26 mouse cellular contexts compared by ENCODE assay signal in the genomic region with DNA sequence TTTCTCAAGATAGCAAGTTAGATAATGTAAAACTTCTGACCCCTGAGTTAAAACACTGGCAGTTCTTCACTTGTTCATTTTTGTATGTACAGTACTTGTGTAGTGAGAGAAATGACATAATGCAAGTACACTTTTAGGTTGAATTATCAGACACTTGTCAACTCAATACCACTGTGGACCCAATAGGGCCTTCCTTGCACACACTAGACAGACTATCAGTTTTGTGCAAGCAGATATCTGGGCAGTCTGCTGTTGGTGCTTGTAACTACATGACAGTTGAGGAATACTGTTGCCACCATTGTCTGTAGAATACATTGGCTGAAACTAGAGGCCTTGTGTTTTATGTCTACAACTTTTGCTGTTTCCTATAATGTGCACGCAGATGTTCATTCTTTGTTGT. TPM values are rescaled to one million over a fixed set of nuclear protein-coding genes. Genes with fewer than 3 reads are reported as not detected.
"Had no signal": no experiment of that assay in that cellular context is flagged by ENCODE, and none has a peak within 500 bp of the region (broad histone marks: within the 10 kb centered on the region; RNA-seq: fewer than 3 reads in every experiment).

No protein-coding gene starts in this region.

- H3K4me1 ChIP-seq: heart, embryonic 10.5 days; heart, embryonic 12.5 days; hindbrain, embryonic 10.5 days; intestine, embryonic 15.5 days; limb, embryonic 10.5 days; limb, embryonic 12.5 days had no signal

- H3K9me3 ChIP-seq: heart, embryonic 10.5 days; heart, embryonic 12.5 days; hindbrain, embryonic 10.5 days; hindbrain, embryonic 12.5 days; intestine, embryonic 15.5 days; limb, embryonic 10.5 days; limb, embryonic 12.5 days had no signal

- H3K27ac ChIP-seq: heart, embryonic 10.5 days; hindbrain, embryonic 10.5 days; hindbrain, embryonic 12.5 days; hindbrain, embryonic 14.5 days; intestine, embryonic 15.5 days; layer of hippocampus, adult 2 months; left cerebral cortex, adult 2 months; limb, embryonic 10.5 days; limb, embryonic 12.5 days had no signal

- ATAC-seq: forebrain, embryonic 16.5 days; hindbrain, embryonic 16.5 days; inflammation-experienced regulatory T-cells, adult 6 months; intestine, embryonic 15.5 days; intestine, postnatal 0 days had no signal

- H3K9ac ChIP-seq: heart, embryonic 12.5 days; hindbrain, embryonic 12.5 days; hindbrain, embryonic 14.5 days; intestine, embryonic 15.5 days; limb, embryonic 12.5 days had no signal

- DNase-seq: gastrocnemius, postnatal 25 days; heart, adult 18-20 months; heart, postnatal 10 days; heart, postnatal 4 days; kidney, adult 18-20 months; kidney, adult 8-10 months; kidney, postnatal 10 days; kidney, postnatal 25 days; kidney, postnatal 4 days had no signal

- H3K4me2 ChIP-seq: heart, embryonic 12.5 days; hindbrain, embryonic 12.5 days; hindbrain, embryonic 14.5 days; intestine, embryonic 15.5 days; limb, embryonic 12.5 days had no signal

- H3K27me3 ChIP-seq: hindbrain, embryonic 12.5 days; intestine, embryonic 15.5 days; limb, embryonic 12.5 days had no signal

- H3K4me3 ChIP-seq: heart, embryonic 10.5 days; heart, embryonic 12.5 days; hindbrain, embryonic 10.5 days; hindbrain, embryonic 12.5 days; intestine, embryonic 15.5 days; layer of hippocampus, adult 2 months; left cerebral cortex, adult 2 months; limb, embryonic 10.5 days; limb, embryonic 12.5 days had no signal

- H3K36me3 ChIP-seq: heart, embryonic 10.5 days; heart, embryonic 12.5 days; hindbrain, embryonic 10.5 days; hindbrain, embryonic 12.5 days; intestine, embryonic 15.5 days; limb, embryonic 10.5 days; limb, embryonic 12.5 days had no signal

RNA-seq across cellular contexts. Expression of a gene that starts 56.3 kb away (rescaled TPM):
- total RNA-seq: gastrocnemius, adult 18-20 months; gastrocnemius, postnatal 25 days; granulocyte monocyte progenitor cell, adult 5-6 weeks; heart, adult 18-20 months; heart, postnatal 25 days had no signal
- polyA plus RNA-seq: intestine, postnatal 0 days had no signal
